Mouse (Mus musculus): ENCODE data around the gene Gpd1l.
"Not testable (repeated sequence)": the region's sequence is repeated elsewhere in the genome, so short reads cannot be mapped to it uniquely, and the experiment has no call there.

Gene Gpd1l

GRCm38 (mm10) chr9:114933723-114934171, at the start of gene Gpd1l:
Gene Gpd1l (minus strand): TSS chr9:114933987.
- DNase-seq = peak; percentile 96 to 98

GRCm38 (mm10) chr9:114982689-114983360, 49.0 kb upstream of the Gpd1l start, which contains the start of gene Rps27rt:
Gene Rps27rt (minus strand): TSS chr9:114982739.
- no peak for DNase-seq

GRCm38 (mm10) chr9:114979969-114980368, 46.2 kb upstream of the Gpd1l start:
- no peak for DNase-seq

- DNase-seq = peak; percentile 68 to 82
Observed at GRCm38 (mm10) chr9:114978281-114979111, 44.7 kb upstream of the Gpd1l start, which contains the start of gene Osbpl10. Gene Osbpl10 (plus strand): TSS chr9:114978569.

- DNase-seq = peak; percentile 63 to 69
Observed at GRCm38 (mm10) chr9:114977461-114978280, 43.9 kb upstream of the Gpd1l start.

- not testable (repeated sequence) for DNase-seq
Observed at GRCm38 (mm10) chr9:114966286-114966685, 32.5 kb upstream of the Gpd1l start.

GRCm38 (mm10) chr9:114964093-114964492, 30.3 kb upstream of the Gpd1l start:
- DNase-seq = no peak

GRCm38 (mm10) chr9:114960844-114961243, 27.1 kb upstream of the Gpd1l start:
- DNase-seq = no peak

GRCm38 (mm10) chr9:114960043-114960789, 26.4 kb upstream of the Gpd1l start:
- peak in 1 of 2 experiments; percentile 21 for DNase-seq

- peak; percentile 25 to 52 for DNase-seq
Observed at GRCm38 (mm10) chr9:114956945-114957344, 23.2 kb upstream of the Gpd1l start.

GRCm38 (mm10) chr9:114955340-114955739, 21.6 kb upstream of the Gpd1l start:
- no peak for DNase-seq

- DNase-seq = peak in 1 of 2 experiments; percentile 17
Observed at GRCm38 (mm10) chr9:114952866-114953265, 19.1 kb upstream of the Gpd1l start.

- no peak for DNase-seq
Observed at GRCm38 (mm10) chr9:114948395-114948794, 14.6 kb upstream of the Gpd1l start.

- DNase-seq = no peak
Observed at GRCm38 (mm10) chr9:114945576-114945975, 11.8 kb upstream of the Gpd1l start.

GRCm38 (mm10) chr9:114944642-114945041, 10.9 kb upstream of the Gpd1l start:
- no peak for DNase-seq

- DNase-seq = no peak
Observed at GRCm38 (mm10) chr9:114936687-114937086, 2.9 kb upstream of the Gpd1l start.

GRCm38 (mm10) chr9:114935321-114935720, 1.5 kb upstream of the Gpd1l start:
- DNase-seq = no peak

GRCm38 (mm10) chr9:114934231-114934630, 444 bp upstream of the Gpd1l start:
- DNase-seq = no peak

GRCm38 (mm10) chr9:114933037-114933722, 607 bp downstream of the Gpd1l start:
- peak in 1 of 2 experiments; percentile 18 for DNase-seq

GRCm38 (mm10) chr9:114932607-114933006, 1.2 kb downstream of the Gpd1l start:
- peak in 1 of 2 experiments; percentile 14 for DNase-seq

- peak; percentile 38 to 56 for DNase-seq
Observed at GRCm38 (mm10) chr9:114930464-114931090, 3.2 kb downstream of the Gpd1l start.
